Mouse (Mus musculus) lung, postnatal 0 days (tissue): Measurements from ENCODE around the gene Phldb2. TPM values are rescaled to one million over a fixed set of nuclear protein-coding genes. Genes with fewer than 3 reads are reported as not detected.

ENCODE experiments used
- ATAC-seq: fragments of 200-750 bp; cut with Nextera tagmentation; 2 replicates; pipeline ENCODE4 v1.8.0; 2017; ENCODE audit warnings: moderate library complexity
- DNase-seq: peaks from one replicate; pipeline ENCODE4 v3.0.0-alpha.2; 2016; ENCODE audit warnings: low spot score
- H3K27ac ChIP-seq: fragments of 300-500 bp; sonication (generic); 2 replicates; pipeline ENCODE4 v1.5.1; 2014; ENCODE audit warnings: antibody characterized with exemption, mild to moderate bottlenecking, low read length, mixed read lengths
- H3K27me3 ChIP-seq: fragments of 300-500 bp; sonication (generic); replicated peaks from 2 replicates; pipeline ENCODE4 v1.6.1; 2014; ENCODE audit warnings: low read length, mixed read lengths; ENCODE audit not compliant: insufficient read depth
- H3K36me3 ChIP-seq: fragments of 300-500 bp; sonication (generic); 2 replicates; pipeline ENCODE4 v1.6.1; 2014; ENCODE audit warnings: low read length, mixed read lengths; ENCODE audit not compliant: insufficient read depth
- H3K4me1 ChIP-seq: fragments of 300-500 bp; sonication (generic); 2 replicates; pipeline ENCODE4 v1.6.1; 2014; ENCODE audit warnings: antibody characterized with exemption, low read depth, low read length, mixed read lengths; ENCODE audit not compliant: insufficient read depth
- H3K4me2 ChIP-seq: fragments of 300-500 bp; sonication (generic); replicated peaks from 2 replicates; pipeline ENCODE4 v1.6.1; 2014; ENCODE audit warnings: low read depth, mild to moderate bottlenecking, low read length, moderate library complexity, mixed read lengths
- H3K4me3 ChIP-seq: fragments of 300-500 bp; sonication (generic); 2 replicates; pipeline ENCODE4 v1.5.1; 2014; ENCODE audit warnings: low read depth, low read length
- H3K9ac ChIP-seq: fragments of 300-500 bp; sonication (generic); replicated peaks from 2 replicates; pipeline ENCODE4 v1.6.1; 2014; ENCODE audit warnings: low read depth, mild to moderate bottlenecking
- H3K9me3 ChIP-seq: fragments of 300-500 bp; sonication (generic); 2 replicates; pipeline ENCODE4 v1.6.1; 2016; ENCODE audit warnings: low read length, mixed read lengths
- CTCF ChIP-seq: IDR thresholded peaks from 2 replicates; pipeline ENCODE4 v1.5.1; 2016; ENCODE audit warnings: antibody characterized with exemption, mild to moderate bottlenecking
- EP300 ChIP-seq: IDR thresholded peaks from 2 replicates; pipeline ENCODE4 v1.6.1; 2016; ENCODE audit warnings: antibody characterized with exemption, mild to moderate bottlenecking, control low read depth
- whole genome bisulfite sequencing: fragments of 180-500 bp; shearing (Covaris S2); extraction: QIAGEN DNeasy Blood & Tissue Kit; methylation state at CpG from one replicate; pipeline ENCODE4 v1.1.7; 2014; 5-methylcytosine and 5-hydroxymethylcytosine counted together
- polyA plus RNA-seq: library from polyadenylated mRNA; unstranded; fragments of >200 nt; fragmentation: Nextera tagmentation; extraction: Ambion mirVana; gene quantifications from 2 replicates; pipeline ENCODE4 v1.2.1, GENCODE M21; 2015

Gene Phldb2
- polyA plus RNA-seq, 1 experiment from 2014 or later: 54.2 TPM

GRCm38 (mm10) chr16:45942169-45942891 lies 11.1 kb downstream of the Phldb2 start:
- Histone ChIP-seq H3K36me3 (no peaks in the 10 kb centered on the region), H3K4me2 (no peak overlapping the region), H3K4me3 (no peak overlapping the region), H3K4me1 (no peaks in the 10 kb centered on the region), H3K9ac (no peak overlapping the region), H3K27me3 (no peaks in the 10 kb centered on the region), H3K27ac (no peak overlapping the region), H3K9me3 (no peaks in the 10 kb centered on the region)
- WGBS: 69% methylated on average over 8 of the region's 8 CpGs
- DNase-seq: no peak
- no peak for TF ChIP-seq EP300
- TF ChIP-seq CTCF: no peak
- ATAC-seq: no peak

- no peaks in the 10 kb centered on the region for H3K9me3 ChIP-seq
- WGBS: 89% methylated on average over 2 of the region's 2 CpGs
- no peak overlapping the region for H3K9ac ChIP-seq
- ATAC-seq (no peak), DNase-seq (no peak)
- no peak overlapping the region for H3K4me3 ChIP-seq
- H3K36me3 ChIP-seq: no peaks in the 10 kb centered on the region
- no peaks in the 10 kb centered on the region for H3K27me3 ChIP-seq
- H3K4me2 ChIP-seq: no peak overlapping the region
- H3K27ac ChIP-seq: no peak overlapping the region
- H3K4me1 ChIP-seq: no peaks in the 10 kb centered on the region
- TF ChIP-seq EP300 (no peak), CTCF (no peak)
Measured at GRCm38 (mm10) chr16:45940701-45941100, 12.7 kb downstream of the Phldb2 start.

- WGBS: 97% methylated on average over 3 of the region's 3 CpGs
- H3K27ac ChIP-seq: no peak overlapping the region
- no peak overlapping the region for H3K4me2 ChIP-seq
- TF ChIP-seq EP300: no peak
- TF ChIP-seq CTCF: peak; percentile 36; the same call in 1 of the 2 replicates
- no peak overlapping the region for H3K9ac ChIP-seq
- H3K4me3 ChIP-seq: no peak overlapping the region
- no peaks in the 10 kb centered on the region for H3K27me3 ChIP-seq
- DNase-seq (no peak), ATAC-seq (no peak)
- no peaks in the 10 kb centered on the region for H3K36me3 ChIP-seq
- no peaks in the 10 kb centered on the region for H3K9me3 ChIP-seq
- no peaks in the 10 kb centered on the region for H3K4me1 ChIP-seq
Measured at GRCm38 (mm10) chr16:45939436-45939835, 14.0 kb downstream of the Phldb2 start.

GRCm38 (mm10) chr16:45937381-45937780 lies 16.0 kb downstream of the Phldb2 start:
- 37% methylated on average over 2 of the region's 2 CpGs for WGBS

GRCm38 (mm10) chr16:45936521-45936920 lies 16.9 kb downstream of the Phldb2 start:
- no peaks in the 10 kb centered on the region for H3K9me3 ChIP-seq
- no peak overlapping the region for H3K27ac ChIP-seq
- no peak overlapping the region for H3K4me2 ChIP-seq
- no peaks in the 10 kb centered on the region for H3K4me1 ChIP-seq
- no peak for TF ChIP-seq CTCF
- no peak for TF ChIP-seq EP300
- WGBS: 72% methylated on average over 2 of the region's 2 CpGs
- H3K4me3 ChIP-seq: no peak overlapping the region
- ATAC-seq (no peak), DNase-seq (no peak)
- no peaks in the 10 kb centered on the region for H3K36me3 ChIP-seq
- H3K27me3 ChIP-seq: no peaks in the 10 kb centered on the region
- no peak overlapping the region for H3K9ac ChIP-seq

More at GRCm38 (mm10) chr16:45937381-45937780, 16.0 kb downstream of the Phldb2 start:
- Histone ChIP-seq H3K4me1 (no peaks in the 10 kb centered on the region), H3K27me3 (no peaks in the 10 kb centered on the region), H3K9ac (no peak overlapping the region), H3K36me3 (no peaks in the 10 kb centered on the region), H3K27ac (no peak overlapping the region), H3K9me3 (no peaks in the 10 kb centered on the region), H3K4me2 (no peak overlapping the region), H3K4me3 (no peak overlapping the region)
- DNase-seq: no peak
- ATAC-seq: no peak
- TF ChIP-seq CTCF (no peak), EP300 (no peak)

GRCm38 (mm10) chr16:45935956-45936483 lies 17.4 kb downstream of the Phldb2 start:
- WGBS: 58% methylated on average over 3 of the region's 3 CpGs

More at GRCm38 (mm10) chr16:45935956-45936483, 17.4 kb downstream of the Phldb2 start:
- ATAC-seq (no peak), DNase-seq (no peak)
- no peaks in the 10 kb centered on the region for H3K9me3 ChIP-seq
- no peak overlapping the region for H3K27ac ChIP-seq
- no peaks in the 10 kb centered on the region for H3K4me1 ChIP-seq
- TF ChIP-seq EP300 (no peak), CTCF (no peak)
- H3K4me3 ChIP-seq: no peak overlapping the region
- no peak overlapping the region for H3K9ac ChIP-seq
- no peaks in the 10 kb centered on the region for H3K27me3 ChIP-seq
- no peaks in the 10 kb centered on the region for H3K36me3 ChIP-seq
- H3K4me2 ChIP-seq: no peak overlapping the region
